Mouse (Mus musculus): ENCODE results near the gene Tle3. TPM values are rescaled to one million over a fixed set of nuclear protein-coding genes. Genes with fewer than 3 reads are reported as not detected.

The Tle3 gene
- 10 to 100 TPM; 57.3 to 64.0 TPM for total RNA-seq (2021)

DNA sequence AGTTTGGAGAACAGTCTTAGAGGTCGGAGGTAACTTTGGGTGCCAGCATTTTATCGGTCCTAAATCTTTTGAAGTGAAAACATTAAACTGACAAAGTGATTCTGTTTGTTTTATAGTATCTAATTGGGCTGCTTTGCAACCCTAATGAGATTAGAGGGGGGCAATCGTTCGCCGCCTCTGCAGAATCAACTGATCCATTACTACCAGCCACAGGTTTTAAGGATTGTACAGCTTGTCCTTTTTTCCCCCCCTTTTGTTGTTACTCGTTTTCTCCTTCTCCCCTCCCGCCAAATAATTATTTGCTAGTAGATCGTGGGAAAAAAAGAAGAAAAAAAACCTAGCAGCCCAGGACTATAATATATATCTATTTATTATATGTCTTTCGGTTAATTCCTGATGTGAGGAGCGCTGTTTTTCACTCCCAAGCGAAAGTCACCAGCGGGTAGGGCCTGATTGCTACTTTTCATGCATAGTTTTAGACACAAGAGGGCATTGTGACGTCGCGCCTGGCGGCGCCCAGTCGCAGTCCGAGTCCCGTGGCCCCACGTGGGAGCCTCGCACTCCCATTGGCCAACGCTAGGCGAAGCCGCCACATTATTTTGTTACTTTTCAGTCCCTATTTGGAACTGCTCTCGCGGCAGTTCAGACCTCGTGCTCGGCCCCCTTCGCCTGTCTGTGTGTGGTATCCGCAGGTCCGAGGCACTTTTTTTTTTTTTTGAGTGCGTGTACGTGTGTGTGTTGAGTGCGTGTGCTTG is at the start of gene Tle3:
Gene Tle3, plus strand, starts transcription at position 612 of the 755 bp plus-strand sequence.
- peak; percentile 95 to 97 for DNase-seq (ENCODE audit: extremely low spot score in 1 of 2, low spot score in 1 of 2)

DNA sequence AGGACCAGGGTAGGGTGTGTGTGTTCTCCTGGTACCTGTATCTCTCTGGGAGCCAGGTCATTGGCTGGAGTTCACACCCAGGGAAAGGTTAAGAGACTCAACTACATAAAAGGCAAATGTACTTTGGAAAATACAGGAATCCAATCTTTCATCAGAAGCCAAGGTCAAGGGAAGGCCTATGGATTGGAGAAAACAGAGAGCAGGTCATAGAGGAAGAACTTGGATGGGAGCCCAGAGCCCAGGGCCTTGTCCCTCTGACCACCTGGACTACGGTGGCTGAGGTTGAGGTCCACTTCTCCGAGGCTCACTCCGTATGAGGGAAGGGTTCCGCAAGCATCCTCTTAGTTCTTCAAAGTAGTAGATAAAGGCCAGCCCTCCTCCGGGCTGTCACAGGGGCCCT is 48.9 kb upstream of the Tle3 start:
- DNase-seq (ENCODE audit: extremely low spot score in 1 of 2, low spot score in 1 of 2), result no peak

DNA sequence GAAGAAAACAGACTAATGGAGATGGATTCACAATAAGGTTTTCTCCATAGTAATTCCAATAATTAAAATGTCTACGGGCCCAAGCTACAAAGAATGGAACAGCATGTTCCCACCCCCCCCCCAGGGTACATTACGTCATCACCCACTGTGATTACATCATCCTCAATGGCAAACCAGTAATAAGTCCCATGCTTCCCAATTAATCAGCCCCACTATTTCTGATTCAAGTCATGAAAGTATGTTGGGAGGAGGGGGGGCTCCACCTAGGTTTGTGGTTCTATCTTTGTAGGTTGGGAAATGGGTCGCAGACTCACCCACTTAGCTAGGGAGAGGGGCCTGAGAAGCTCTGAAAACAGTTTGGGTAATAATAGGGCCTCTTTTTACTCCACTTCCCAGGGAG is 48.3 kb upstream of the Tle3 start:
- DNase-seq (ENCODE audit: extremely low spot score in 1 of 2, low spot score in 1 of 2), result no peak

DNA sequence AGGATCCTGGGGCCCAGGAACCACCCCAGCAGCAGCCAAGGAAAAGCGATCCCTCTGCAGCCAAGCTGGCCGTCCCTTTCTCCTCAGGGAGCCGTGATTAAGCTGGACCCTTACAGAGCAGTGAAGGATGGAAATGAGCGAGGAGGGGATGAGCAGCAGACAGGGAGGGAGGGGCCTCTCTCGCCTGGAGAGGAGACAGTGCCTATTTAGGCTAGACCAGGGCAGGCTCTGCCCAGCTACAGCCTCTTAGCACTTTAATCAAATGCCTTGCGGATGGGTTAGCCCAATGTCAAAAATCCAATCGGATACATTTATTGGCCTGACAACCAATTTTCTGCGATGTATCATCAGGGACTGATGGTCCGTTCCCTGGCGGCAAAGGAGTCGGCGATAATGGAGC is 47.8 kb upstream of the Tle3 start:
- DNase-seq (ENCODE audit: extremely low spot score in 1 of 2, low spot score in 1 of 2), result no peak

DNA sequence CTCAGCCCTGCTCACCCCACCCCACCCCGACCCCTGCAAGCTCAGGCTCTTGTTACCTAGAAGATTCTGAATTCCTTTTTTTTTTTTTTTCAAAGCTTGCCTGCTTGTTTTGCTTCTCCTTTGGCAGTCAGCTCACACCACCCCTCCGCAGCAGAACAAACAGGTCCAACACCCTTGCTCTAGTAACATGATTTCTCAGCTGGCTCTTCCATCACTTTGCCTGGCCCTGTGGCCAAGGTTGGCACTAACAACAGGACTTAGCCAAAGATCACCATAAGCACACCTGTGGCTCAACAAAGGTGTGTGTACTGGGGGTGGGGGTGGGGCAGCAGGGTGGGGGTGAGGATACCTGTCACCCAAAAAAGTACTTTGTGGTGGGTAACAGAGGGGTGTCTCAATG is 47.2 kb upstream of the Tle3 start:
- DNase-seq (ENCODE audit: extremely low spot score in 1 of 2, low spot score in 1 of 2), result no peak

DNA sequence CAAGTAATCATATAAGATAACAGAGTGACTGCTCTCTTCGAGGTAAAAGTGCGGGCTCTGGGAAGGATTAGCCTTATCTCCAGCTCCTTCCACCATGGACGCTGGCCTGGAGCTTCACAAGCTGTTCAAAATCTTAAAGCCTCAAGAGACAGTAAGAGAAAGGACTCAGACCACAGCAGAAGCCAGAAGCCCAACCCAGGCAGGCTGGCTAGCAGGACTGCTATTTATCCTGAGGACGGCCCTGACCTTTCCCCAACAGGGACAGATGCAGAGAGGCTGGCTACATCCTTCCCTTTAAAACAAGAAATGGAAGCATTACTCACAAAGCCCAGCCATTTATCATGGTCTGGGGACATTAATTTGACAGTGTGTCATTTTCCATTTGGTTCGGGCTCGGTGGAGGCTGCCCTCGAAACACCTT is 46.2 kb upstream of the Tle3 start:
- no peak for DNase-seq (ENCODE audit: extremely low spot score in 1 of 2, low spot score in 1 of 2)

DNA sequence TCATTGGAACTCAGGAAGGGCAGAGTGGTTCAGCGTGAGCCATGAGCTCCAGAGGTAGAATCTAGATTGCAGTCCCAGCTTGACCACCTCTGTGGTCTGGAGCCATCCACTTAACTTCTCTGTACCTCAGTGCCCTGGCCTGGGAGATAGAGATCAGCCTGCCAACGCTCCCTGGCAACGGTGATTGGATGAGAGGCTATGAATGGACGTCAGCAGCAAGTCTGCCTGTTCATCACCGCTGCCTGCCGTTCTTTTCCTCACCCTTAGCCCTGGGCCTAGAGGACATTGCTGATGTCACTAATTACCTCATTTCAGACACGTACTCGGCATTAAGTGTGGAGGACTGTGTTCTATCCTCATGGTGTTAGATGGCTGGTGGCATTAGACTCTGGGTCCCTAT is 45.2 kb upstream of the Tle3 start:
- DNase-seq (ENCODE audit: extremely low spot score in 1 of 2, low spot score in 1 of 2), result no peak

DNA sequence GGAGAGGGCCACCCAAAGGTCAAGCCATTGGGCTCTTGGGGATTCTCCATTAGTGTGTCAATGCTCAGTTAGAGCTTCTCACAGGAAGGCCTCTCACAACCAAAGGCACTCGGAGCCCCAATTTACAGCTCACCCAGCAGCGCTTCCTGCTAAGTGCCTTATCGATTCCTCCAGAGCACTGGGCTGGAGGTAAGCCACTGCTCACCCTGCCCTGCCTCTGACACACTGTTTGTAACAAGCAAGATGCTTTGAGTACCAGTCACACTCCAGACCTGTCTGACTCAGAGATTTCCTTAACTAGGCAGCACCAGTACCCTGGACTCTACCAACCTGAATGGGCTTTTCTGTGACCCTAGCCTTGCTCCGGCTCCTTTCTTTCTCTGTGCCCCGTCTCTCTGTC is 44.0 kb upstream of the Tle3 start:
- no peak for DNase-seq (ENCODE audit: extremely low spot score in 1 of 2, low spot score in 1 of 2)

DNA sequence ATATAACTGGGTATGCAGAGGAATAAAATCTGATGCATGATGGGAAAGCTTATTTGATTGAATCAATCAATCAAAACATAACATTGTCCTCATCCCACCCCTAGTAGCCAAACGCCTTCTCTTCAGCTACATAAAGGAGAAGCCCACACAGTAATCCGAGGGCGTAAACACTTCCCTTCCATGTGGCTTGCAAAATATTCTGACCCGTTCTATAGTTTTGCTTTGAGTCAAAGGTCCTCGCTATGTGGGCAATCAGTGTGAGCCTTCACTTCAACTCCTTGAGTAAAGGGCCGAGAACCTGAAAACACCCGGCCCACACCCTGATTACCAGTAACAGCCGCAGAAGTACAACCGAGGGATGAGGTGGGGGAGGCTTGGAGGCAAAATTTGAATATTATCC is 41.4 kb upstream of the Tle3 start:
- no peak for DNase-seq (ENCODE audit: extremely low spot score in 1 of 2, low spot score in 1 of 2)

DNA sequence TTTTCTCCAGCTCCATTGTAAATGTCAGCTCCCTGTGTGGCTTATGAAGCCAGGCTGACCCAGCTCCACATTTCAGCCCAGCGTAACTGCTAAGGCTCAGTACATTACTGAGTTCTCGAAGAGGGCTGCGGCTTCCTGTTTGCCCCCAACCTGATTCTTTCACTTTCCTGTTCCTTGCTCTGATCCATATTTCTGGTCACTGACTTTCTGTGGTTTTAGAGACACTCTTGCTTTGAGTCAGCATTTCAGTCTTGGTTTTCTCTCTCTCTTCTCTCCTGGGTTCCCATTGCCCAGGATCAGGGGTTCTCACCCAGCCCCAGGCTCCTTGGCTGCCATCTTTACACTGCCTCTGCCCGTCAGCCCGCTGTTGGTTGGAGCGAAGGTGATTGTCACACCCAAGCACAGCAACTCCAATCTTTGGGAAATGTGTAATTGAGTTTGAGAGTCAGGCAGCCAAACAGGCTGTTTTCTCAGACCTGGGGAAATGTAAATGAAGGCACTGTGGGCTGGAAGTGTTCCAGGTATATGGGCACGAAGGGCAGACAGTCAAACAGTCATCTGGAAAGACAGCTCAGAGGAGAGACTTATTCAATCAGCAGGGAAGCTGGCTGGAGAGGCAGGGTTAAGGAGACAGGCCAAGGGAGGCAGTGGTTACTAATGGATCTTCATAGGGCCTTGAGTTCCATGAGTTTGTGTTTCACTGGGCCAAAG is 39.8 kb upstream of the Tle3 start:
- no peak for DNase-seq (ENCODE audit: extremely low spot score in 1 of 2, low spot score in 1 of 2)

DNA sequence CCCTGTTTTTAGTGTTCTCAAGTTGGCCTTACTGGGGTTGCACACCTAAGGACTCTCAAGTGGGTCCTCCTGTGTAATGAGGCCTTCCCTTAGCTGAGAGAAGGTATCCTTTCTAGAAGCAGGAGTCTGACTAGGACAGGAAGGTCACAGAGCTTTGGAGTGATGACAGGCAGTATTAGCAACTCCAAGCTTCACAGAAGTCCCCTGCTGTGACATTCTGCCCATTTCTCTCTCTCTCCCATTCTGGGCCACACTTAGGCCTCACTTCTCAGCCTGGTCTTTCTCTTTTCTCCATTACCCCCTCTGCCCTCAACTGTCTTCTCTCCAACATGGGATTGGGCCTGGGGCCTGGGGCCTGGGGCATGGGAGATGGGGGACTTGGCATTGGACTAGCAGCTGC is 36.0 kb upstream of the Tle3 start:
- DNase-seq (ENCODE audit: extremely low spot score in 1 of 2, low spot score in 1 of 2), result no peak

DNA sequence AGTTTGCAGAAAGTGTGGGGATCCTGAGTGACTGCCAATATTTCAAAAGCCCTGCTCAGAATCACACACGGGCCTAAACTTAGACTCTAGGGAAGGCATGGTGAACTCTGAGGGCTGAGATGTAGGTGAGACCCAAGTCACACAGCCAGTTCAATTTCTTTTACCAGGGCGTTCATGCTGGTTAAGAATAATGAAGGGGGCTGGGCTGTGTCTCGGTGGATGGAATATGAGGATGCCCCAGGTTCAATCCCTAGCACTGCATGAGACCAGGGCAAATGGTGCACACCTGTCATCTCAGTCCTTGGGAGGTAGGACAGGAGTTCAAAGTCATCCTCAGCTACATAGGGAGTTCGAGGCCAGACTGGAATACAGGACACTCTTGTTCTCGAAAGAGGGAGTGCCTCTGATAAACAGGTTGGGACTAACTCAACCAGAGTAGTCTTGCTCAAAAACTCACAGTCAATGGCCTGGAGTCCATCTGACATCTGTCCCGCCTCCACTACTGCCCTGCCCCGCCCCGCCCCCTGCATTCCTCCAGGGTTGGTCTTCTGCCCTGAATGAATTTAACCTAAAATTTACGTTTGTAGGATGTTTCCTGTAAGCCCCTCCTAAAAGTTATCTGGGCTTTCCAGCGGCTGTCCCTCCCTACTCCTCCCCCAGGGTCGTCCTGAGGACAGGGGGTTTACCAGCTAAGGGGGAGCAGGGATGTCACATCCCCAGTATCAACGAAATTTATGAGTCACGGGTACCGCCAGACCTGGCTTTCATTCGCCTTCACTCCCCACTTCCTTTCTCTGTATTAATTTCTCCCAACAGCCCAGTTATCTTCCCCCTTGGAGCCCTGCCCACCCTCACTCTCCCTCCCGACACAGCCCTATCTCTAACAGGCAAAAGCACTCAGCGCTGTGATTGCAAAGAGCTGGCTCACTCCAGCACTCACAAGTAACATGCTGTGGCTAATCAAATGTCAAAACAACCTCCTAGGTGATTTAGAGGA is 35.3 kb upstream of the Tle3 start:
- no peak for DNase-seq (ENCODE audit: extremely low spot score in 1 of 2, low spot score in 1 of 2)

DNA sequence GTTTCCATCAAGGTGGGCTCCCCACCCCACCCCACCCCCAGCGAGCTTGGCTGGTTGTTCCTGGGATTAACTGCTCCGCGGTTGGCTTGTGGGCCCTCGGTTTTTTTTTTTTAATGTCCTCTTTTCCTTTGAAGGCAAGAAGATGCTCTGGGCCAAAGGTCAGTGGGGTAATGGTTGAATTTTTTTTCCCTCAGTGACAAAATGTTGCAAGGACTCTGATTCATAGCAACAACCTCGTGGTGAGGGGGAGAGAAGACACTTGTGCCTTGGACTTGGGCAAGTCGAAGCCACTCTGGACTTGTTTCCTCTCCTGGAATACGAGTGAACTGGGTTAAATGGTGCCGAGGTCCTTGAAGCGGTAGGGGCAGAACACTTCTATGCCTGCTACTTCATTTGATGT is 34.5 kb upstream of the Tle3 start:
- no peak for DNase-seq (ENCODE audit: extremely low spot score in 1 of 2, low spot score in 1 of 2)

DNA sequence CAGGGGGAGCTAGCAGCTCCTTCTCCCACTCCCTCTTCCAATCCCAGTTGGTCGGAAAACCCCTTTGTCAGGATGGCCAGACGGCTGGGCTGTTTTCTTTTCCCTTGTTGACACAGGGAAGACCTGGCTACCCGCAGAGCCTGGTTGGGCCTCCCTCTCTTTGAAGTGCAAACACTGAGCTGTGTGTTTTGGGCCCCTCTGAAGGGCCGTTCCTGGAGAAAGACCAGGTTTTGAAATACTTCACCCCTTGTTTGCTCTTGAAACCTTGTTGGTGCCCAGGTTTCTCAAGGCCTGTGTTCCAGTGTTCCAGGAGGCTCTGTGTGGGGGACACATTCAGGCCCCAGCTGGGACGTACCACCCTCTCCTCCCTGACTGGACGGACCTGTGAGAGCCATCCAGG is 32.9 kb upstream of the Tle3 start:
- DNase-seq (ENCODE audit: extremely low spot score in 1 of 2, low spot score in 1 of 2), result no peak

DNA sequence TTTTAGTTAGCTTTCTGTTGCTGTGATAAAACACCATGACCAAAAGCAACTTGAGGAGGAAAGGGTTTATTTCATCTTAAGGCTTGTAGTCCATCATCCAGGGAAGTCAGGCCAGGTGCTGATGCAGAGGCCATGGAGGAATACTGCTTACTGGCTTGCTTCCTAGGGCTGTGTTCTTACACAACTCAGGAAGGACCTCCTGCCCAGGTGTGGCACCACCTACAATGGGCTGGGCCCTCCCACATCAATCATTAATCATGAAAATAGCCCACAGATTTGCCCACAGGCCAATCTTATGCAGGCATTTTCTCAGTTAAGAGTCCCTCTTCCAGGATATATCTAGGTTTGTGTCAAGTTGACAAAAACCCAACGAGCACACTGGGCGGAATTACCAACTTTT is 31.8 kb upstream of the Tle3 start:
- DNase-seq (ENCODE audit: extremely low spot score in 1 of 2, low spot score in 1 of 2), result no peak

DNA sequence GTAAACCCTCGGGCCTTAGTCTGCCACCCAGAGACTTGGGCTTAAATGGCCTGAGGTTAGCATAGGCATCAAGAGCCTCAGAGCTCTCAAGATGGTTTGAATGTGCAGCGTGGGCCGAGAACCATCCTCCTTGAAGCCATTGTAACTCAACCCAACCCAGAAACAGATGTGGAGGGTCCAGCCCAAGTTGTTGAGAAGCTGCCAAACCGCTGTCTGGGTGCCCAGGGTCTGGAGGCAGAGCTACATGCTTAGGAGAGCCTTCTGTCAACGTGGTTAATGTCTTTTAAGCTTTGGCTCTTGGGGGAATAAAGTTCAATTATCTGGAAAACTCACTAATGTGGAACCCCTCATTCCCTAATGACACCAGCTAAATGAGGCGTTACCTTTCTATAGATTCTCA is 29.9 kb upstream of the Tle3 start:
- no peak for DNase-seq (ENCODE audit: extremely low spot score in 1 of 2, low spot score in 1 of 2)

DNA sequence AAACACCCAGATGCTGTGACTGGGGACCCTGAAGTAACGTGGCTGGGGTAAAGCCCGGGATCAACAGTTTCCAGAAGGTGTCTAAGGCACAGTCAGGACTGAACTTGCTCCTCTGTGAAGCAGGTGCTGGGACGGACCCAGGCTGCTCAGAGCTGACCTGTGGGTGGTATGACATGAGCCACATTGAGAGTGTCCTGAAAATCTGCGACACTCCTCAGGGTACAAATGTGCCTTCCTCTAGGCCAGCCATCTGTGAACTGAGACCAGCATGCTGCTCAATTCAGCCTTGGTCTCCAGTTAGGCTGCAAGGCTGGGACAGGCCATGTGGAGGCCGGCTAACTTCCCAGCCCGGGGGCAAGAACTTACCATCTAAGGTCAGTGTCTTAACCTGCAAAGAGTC is 27.5 kb upstream of the Tle3 start:
- DNase-seq (ENCODE audit: extremely low spot score in 1 of 2, low spot score in 1 of 2), result no peak

DNA sequence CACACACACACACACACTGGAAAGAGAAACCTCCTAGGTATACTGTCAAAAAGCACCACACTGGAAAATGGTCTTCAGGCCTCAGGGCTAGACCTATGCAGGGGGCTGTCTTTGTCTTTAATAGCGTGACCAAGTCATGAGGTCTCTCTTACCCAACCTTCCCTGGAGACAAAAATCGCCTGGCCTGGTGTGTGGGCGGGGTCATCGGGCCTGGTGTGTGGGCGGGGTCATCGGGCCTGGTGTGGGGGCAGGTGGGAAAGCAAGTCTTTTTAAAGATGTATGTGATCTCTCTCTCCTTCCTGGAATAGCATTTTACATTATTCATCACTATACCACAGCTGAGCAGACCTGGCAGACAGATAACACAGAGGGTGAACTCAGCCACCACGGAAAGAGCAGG is 25.2 kb upstream of the Tle3 start:
- no peak for DNase-seq (ENCODE audit: extremely low spot score in 1 of 2, low spot score in 1 of 2)

DNA sequence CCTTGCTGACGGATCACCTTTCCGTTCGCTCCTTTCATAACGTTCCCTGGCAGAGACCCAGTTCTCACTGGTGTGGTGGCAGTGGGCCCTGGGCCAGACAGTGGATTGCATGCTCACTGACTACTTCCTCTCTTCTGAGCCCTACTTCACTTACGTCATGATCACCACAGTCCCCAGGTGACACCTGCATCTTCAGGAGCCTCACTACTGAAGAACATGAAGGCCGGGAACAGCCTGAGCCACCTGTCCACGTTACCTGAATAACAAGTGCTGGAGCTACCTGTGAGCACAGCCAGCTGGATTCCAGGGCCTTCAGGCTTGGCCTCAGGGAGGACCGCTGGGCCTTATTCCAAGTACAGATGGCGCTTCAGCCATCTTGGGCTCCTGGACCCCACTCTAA is 24.1 kb upstream of the Tle3 start:
- no peak for DNase-seq (ENCODE audit: extremely low spot score in 1 of 2, low spot score in 1 of 2)

DNA sequence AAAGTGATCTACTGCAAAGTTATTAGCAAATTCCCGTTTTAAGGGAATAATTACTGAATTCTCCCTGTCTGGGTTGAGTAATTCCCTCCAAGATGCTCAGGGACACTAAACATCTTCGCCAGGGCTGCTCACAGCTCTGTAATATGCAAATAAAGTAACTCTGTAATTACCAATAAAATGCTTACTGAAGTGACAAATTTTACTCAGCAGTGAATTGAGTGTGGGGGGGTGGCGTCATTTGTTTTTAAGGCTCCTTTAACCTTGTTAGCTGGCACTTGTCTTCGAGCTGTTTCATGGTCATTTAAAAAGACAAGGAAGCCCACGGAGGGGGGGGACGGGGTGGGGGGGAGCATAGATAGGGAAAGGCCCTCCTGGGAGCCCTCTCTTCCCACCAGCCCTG is 23.6 kb upstream of the Tle3 start:
- no peak for DNase-seq (ENCODE audit: extremely low spot score in 1 of 2, low spot score in 1 of 2)

DNA sequence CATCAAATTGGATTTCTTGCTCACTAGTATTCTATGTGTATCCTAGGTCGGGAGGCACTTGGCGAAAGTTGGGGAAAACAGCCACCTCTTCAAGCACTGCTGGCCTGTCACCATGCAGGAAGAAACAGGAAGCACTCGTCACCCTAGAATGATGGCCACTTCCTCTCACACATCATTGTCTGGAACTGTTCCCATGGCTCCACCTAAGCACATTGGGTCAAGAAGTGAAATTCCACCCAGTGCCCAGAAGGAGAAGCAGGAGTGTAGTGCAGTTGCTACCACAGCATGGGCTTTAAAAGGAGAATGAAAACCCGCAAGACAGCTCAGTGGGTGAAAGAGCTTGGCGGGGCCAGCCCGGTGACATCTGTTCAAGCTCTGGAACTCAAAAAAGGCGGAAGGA is 22.5 kb upstream of the Tle3 start:
- no peak for DNase-seq (ENCODE audit: extremely low spot score in 1 of 2, low spot score in 1 of 2)
